Mouse (Mus musculus) embryonic fibroblast, embryonic 13.5 days (primary cell): ENCODE measurements around the gene Pip4k2a.

Source experiments
- CTCF ChIP-seq: IDR thresholded peaks from 2 replicates; pipeline ENCODE4 v1.5.1; 2011; ENCODE audit warnings: mild to moderate bottlenecking, control low read depth, low read length, moderate library complexity, borderline replicate concordance; ENCODE audit not compliant: insufficient read depth
- POLR2A ChIP-seq: IDR thresholded peaks from 2 replicates; pipeline ENCODE4 v1.6.1; 2011; ENCODE audit warnings: low read depth, mild to moderate bottlenecking, control low read depth, low read length, moderate library complexity

DNA sequence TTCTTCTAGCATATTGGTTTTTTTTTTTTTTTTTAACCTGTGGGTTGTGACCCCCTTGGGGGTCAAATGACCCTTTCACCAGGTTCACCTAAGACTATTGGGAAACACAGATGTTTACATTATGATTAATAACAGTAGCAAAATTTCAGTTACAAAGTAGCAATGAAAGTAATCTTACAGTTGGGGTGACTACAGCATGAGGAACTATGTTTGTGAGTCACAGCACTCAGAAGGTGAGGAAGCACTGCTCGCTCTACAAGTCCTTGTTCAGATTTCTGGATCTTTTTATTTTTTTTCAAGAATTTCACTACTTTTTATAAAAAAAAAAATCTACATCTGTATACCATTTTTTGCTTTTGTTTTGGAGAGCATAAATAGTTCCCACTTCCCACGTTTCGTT, 26.4 kb downstream of the Pip4k2a start:
- TF ChIP-seq CTCF, result no peak
- no peak for TF ChIP-seq POLR2A
